27 mouse cellular contexts compared by ENCODE assay signal in genomic region chr19:20944446-20944845, GRCm38 (mm10). TPM values are rescaled to one million over a fixed set of nuclear protein-coding genes. Genes with fewer than 3 reads are reported as not detected.
"Had no signal": no experiment of that assay in that cellular context is flagged by ENCODE, and none has a peak within 500 bp of the region (broad histone marks: within the 10 kb centered on the region; RNA-seq: fewer than 3 reads in every experiment).

No protein-coding gene starts in this region.

- H3K27me3 ChIP-seq: kidney, embryonic 15.5 days; limb, embryonic 12.5 days; limb, embryonic 15.5 days; liver, embryonic 12.5 days; liver, embryonic 15.5 days; lung, embryonic 15.5 days; megakaryocyte, embryonic 14.5 days; midbrain, embryonic 13.5 days; neural tube, embryonic 13.5 days; stomach, embryonic 15.5 days had no signal

- DNase-seq: kidney, postnatal 10 days; kidney, postnatal 36 days; left cerebral cortex, postnatal 4 days; lung, adult 18-20 months; lung, postnatal 10 days; lung, postnatal 36 days; retina, postnatal 1 day; right cerebral cortex, postnatal 25 days; spleen, adult 18-20 months; thymus, postnatal 25 days had no signal

- H3K4me2 ChIP-seq: kidney, embryonic 15.5 days; limb, embryonic 12.5 days; limb, embryonic 15.5 days; liver, embryonic 12.5 days; liver, embryonic 15.5 days; lung, embryonic 15.5 days; midbrain, embryonic 13.5 days; neural tube, embryonic 13.5 days; stomach, embryonic 15.5 days had no signal

- ATAC-seq: liver, embryonic 12.5 days; midbrain, embryonic 13.5 days; midbrain, embryonic 16.5 days had no signal

- H3K9me3 ChIP-seq: kidney, embryonic 15.5 days; limb, embryonic 12.5 days; limb, embryonic 15.5 days; liver, embryonic 12.5 days; liver, embryonic 15.5 days; lung, embryonic 15.5 days; megakaryocyte, embryonic 14.5 days; midbrain, embryonic 10.5 days; midbrain, embryonic 13.5 days; neural tube, embryonic 13.5 days; stomach, embryonic 15.5 days had no signal

- H3K9ac ChIP-seq: kidney, embryonic 15.5 days; limb, embryonic 12.5 days; limb, embryonic 15.5 days; liver, embryonic 12.5 days; liver, embryonic 15.5 days; lung, embryonic 15.5 days; midbrain, embryonic 13.5 days; neural tube, embryonic 13.5 days; stomach, embryonic 15.5 days had no signal

- H3K4me3 ChIP-seq: kidney, embryonic 15.5 days; limb, embryonic 12.5 days; limb, embryonic 15.5 days; liver, embryonic 12.5 days; liver, embryonic 15.5 days; lung, embryonic 15.5 days; megakaryocyte, embryonic 14.5 days; midbrain, embryonic 10.5 days; midbrain, embryonic 13.5 days; myocyte; neural tube, embryonic 13.5 days; stomach, embryonic 15.5 days had no signal

- H3K36me3 ChIP-seq: kidney, embryonic 15.5 days; limb, embryonic 12.5 days; limb, embryonic 15.5 days; liver, embryonic 12.5 days; liver, embryonic 15.5 days; lung, embryonic 15.5 days; midbrain, embryonic 10.5 days; midbrain, embryonic 13.5 days; neural tube, embryonic 13.5 days; stomach, embryonic 15.5 days had no signal

- H3K4me1 ChIP-seq: kidney, embryonic 15.5 days; limb, embryonic 12.5 days; limb, embryonic 15.5 days; liver, embryonic 12.5 days; liver, embryonic 15.5 days; lung, embryonic 15.5 days; midbrain, embryonic 10.5 days; midbrain, embryonic 13.5 days; neural tube, embryonic 13.5 days; stomach, embryonic 15.5 days had no signal

- H3K27ac ChIP-seq: kidney, embryonic 15.5 days; limb, embryonic 12.5 days; limb, embryonic 15.5 days; liver, embryonic 12.5 days; liver, embryonic 15.5 days; lung, embryonic 15.5 days; midbrain, embryonic 10.5 days; midbrain, embryonic 13.5 days; neural tube, embryonic 13.5 days; stomach, embryonic 15.5 days had no signal

RNA-seq across cellular contexts. Expression of gene Tmc1, which starts 9.6 kb away (rescaled TPM):
- total RNA-seq: layer of hippocampus, adult 8-10 months; layer of hippocampus, postnatal 14 days; left cerebral cortex, postnatal 14 days had no signal
- polyA plus RNA-seq: liver, embryonic 15.5 days; myocyte; thymus, postnatal 0 days had no signal
